Mouse (Mus musculus): Measurements from ENCODE around the gene Gopc.

GRCm38 (mm10) chr10:52416458-52416857, 34.5 kb upstream of the Gopc start:
- TF ChIP-seq POLR2A (IDR thresholded peaks at IDR 0.05; ENCODE audit: insufficient read length, low read depth) = no peak
- TF ChIP-seq E2F4 (IDR thresholded peaks at IDR 0.05; ENCODE audit: insufficient read depth) = no peak
- no peak for TF ChIP-seq MYOG (IDR thresholded peaks at IDR 0.05; ENCODE audit: control insufficient read depth in 1 of 3, insufficient read depth in 1 of 3, insufficient read length in 2 of 3, low read depth in 2 of 3)
- no peak for TF ChIP-seq TCF3 (IDR thresholded peaks at IDR 0.05; ENCODE audit: insufficient read length, low read depth)
- TF ChIP-seq MAX (IDR thresholded peaks at IDR 0.05; ENCODE audit: low read depth) = no peak
- TF ChIP-seq USF1 (IDR thresholded peaks at IDR 0.05; ENCODE audit: low read depth) = no peak
- no peak for TF ChIP-seq REST (IDR thresholded peaks at IDR 0.05; ENCODE audit: insufficient read depth, insufficient read length)
- no peak for TF ChIP-seq MYOD1 (IDR thresholded peaks at IDR 0.05; ENCODE audit: control insufficient read depth in 1 of 3, insufficient read length in 2 of 3, low read depth in 2 of 3)
- TF ChIP-seq TCF12 (IDR thresholded peaks at IDR 0.05; ENCODE audit: insufficient read depth, poor library complexity, severe bottlenecking) = no peak
- TF ChIP-seq POLR2AphosphoS2 (IDR thresholded peaks at IDR 0.05; ENCODE audit: insufficient read length, low read depth) = no peak
- TF ChIP-seq CEBPB (IDR thresholded peaks at IDR 0.05; ENCODE audit: insufficient read depth, poor library complexity, severe bottlenecking) = no peak
- no peak for TF ChIP-seq SRF (IDR thresholded peaks at IDR 0.05; ENCODE audit: control insufficient read depth, insufficient read length, low read depth)

All from myocyte (in vitro differentiated cells).